Mouse (Mus musculus) ZHBTc4 (cell line): ENCODE data around the gene Sox5.

Experiments used
- DNase-seq: peaks from one replicate; pipeline ENCODE4 v3.0.0-alpha.2; 2011; ENCODE audit warnings: low read depth, low spot score

The Sox5 gene

DNA sequence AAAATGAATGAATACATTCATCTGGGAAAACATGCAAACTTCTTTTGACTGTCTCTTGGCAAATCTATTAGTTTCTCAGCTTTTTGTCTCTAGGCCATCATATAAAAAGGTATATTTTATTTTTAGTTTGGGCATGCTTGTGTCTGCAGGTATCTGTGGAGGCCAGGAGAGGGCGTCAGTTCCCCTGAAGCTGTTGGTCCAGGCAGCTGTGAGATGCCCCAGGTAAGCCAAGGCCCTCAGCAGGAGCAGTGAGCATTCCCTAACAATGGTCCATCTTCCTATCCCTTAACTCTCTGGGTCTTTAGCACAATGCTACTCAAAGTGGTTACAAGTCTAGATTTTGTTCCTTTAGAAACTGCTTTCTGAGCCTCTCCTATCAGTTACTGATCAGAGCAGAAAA lies 338.1 kb downstream of the Sox5 start:
- DNase-seq = peak; percentile 55

- DNase-seq = peak; percentile 72
Observed at GRCm38 (mm10) chr6:144429276-144429675, 352.5 kb downstream of the Sox5 start.

- DNase-seq = no peak
Observed at GRCm38 (mm10) chr6:144408030-144408429, 373.7 kb downstream of the Sox5 start.

GRCm38 (mm10) chr6:144398115-144398514 lies 383.7 kb downstream of the Sox5 start:
- DNase-seq = no peak

DNA sequence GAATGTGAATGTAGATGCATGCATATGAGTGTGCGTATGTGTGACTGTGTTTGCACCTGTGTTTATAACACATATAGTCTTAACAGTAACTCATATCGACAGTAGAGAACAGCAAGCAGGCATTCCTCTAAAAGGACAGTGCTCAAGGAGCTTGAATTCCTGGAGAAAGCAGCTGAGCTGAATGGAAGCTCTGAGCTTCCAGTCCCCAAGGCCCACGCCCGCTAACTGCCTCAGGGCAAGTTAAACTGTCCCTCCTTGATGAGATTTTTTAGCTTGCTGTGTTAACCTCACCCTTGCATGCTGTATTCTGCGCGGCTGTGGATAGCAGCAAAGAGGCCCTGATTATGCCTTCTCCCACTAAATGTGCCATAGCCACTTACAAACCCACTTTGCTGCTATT lies 388.6 kb downstream of the Sox5 start:
- DNase-seq = peak; percentile 62

DNA sequence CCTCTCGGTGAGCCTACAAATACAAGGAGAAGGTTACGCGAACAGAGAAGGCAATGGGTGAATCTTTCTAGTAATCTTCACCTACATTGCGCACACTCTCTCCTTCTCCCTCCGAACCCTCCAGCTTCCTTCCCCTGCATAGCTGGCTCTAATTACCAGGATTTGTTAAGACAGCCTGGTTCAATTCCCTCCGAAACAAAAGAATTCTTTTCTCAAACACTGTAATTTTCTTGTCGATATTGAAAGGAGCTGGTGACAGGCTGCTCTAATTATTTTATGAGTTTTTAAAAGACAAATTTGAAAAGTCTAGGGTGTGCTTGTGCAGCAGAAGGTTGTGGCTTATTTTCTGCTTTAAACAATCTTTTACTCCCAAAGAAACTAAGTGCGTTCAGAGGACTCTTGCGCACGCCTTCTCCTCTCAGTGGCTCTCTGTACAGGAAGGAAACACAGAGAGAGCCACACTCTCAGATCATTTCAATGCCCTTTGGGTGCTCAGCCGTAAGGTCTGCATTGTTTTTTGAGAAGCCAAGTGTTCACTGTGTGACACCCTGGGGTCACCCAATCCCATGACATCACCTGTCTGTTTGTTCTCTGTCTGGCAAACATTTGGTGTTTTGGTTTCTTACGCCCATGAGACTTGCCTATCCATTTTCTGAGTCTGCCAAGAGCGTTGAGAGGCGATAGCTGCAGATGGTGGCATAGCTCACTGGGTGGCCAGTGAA lies 392.3 kb downstream of the Sox5 start:
- DNase-seq = no peak

- peak; percentile 63 for DNase-seq
Observed at GRCm38 (mm10) chr6:144387539-144388255, 394.1 kb downstream of the Sox5 start.

DNA sequence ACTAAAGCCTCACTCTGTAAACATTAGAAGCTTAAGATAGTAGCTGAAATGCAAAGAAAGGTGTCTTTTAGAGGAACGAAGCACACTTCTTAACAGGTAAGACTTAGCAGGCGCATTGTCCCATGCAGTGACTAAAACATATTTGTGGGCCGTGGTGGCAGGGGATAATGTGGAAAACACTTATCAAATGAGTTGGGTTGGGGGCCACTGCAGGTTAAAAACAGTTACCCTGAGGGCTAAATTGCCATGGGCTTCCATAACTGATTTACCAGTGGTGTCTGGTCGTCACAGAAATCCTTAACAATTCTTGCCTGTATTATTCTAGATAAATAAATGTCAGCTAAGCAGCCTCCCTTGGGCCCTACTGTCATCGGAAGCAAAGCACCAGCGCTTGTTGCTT lies 401.1 kb downstream of the Sox5 start:
- DNase-seq = no peak

GRCm38 (mm10) chr6:144380171-144380570 lies 401.6 kb downstream of the Sox5 start:
- DNase-seq = no peak

DNA sequence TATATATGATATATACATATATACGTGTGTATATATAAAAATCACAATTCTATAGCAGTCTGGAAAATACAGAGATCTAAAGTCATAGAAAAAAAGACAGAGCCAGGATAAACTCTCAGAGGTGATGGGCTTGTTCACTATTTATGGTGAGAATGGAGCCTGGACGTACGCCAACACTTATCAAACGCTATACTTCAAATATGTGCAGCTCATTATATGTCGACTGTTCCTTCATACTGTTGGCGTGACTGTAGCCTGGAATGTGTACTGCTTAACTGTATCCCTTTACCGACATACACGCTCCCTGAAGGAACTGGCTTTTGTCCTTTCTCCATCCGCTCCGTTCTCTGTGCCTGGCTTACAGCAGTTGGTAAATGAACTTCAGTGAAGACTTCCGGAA lies 407.0 kb downstream of the Sox5 start:
- DNase-seq = no peak

DNA sequence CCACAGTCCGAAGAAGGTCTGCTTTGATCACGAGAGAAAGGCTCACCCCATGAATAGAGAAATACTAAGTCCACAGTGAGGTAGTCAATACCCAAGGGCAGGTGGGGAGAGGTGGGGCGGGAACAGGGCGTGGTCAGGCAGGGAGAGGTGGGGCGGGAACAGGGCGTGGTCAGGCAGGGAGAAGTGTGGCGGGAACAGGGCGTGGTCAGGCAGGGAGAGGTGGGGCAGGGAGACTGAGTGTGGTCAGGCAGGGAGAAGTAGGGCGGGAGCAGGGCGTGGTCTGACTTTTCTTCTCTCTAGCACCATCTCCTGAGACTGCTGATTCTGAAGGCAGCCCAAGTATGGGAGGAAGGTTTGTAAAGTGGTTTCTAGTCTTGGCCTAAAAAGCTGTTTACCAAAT lies 411.1 kb downstream of the Sox5 start:
- peak; percentile 92 for DNase-seq

- no peak for DNase-seq
Observed at GRCm38 (mm10) chr6:144367626-144368077, 414.1 kb downstream of the Sox5 start.

DNA sequence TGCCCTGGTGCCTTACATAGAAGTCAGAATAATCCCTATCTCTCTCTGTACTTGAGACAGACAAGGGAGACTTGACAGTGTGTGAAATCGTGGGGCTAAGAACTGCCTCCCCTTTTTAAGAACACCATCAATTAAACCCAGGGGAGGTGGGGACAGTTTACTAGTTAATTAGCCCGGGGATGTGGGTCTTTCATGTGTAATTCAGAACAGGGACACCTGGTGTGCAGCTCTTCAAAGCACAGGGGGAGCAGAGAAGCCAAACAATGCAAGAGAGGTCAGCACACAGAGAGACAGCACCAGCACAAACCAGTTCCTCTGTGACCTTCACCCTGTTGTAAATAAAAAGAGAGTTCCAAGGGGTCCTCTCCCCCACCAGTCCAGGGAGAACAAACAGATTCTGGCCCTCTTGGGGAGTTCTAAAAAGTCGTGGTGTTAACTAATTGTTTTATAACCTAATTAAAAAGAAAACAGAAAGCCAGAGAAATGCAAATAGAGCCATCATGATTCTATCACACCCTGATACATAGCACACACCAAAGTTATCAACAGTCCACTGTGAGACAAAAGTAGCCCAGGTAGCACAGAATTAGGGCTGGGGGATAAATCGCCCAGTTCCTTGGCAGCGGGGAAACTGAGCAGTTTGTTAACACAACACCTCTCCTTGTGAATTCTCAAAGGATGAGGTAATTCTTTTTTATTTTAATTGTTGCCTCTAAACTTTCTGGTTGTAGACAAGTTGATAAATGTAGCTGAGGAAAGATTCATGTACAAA lies 420.3 kb downstream of the Sox5 start:
- peak; percentile 95 for DNase-seq

DNA sequence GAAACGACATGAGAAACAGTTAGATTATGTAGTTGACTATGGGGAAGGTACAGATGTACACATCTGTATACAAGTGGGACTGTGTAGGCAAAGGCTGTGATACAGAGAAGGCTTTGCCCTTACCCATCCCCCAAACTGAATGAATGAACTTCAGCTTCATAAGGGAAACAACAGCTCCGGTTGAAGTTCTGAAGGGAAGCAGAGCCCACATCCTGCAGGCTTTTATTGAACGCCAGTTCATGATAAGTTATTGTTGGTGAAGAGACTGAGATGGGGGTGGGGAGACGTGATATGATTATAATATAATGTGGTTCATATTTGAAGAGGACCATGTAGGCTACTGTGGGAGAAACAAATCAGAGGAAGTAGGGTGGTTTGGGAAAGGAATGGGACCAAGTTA lies 424.7 kb downstream of the Sox5 start:
- DNase-seq = no peak

DNA sequence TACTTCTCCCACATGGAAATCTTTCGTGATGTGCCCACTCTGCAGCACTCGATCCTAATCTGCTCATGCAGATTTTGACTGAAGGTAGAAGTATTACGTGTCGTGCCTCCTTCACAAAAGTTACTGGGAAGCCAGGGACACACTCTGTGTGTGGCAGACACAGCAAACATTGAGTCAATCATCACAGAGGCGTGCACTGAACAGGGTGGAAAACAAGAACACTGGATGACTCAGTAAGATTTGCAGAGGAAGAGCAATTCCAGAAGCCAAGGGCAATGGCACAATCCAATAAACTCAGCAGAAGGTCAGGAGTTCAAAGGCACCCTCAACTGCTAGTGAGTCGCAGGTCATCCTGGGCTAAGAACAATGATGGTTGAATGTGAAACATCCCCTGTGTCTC lies 430.7 kb downstream of the Sox5 start:
- no peak for DNase-seq

GRCm38 (mm10) chr6:144343338-144343737 lies 438.4 kb downstream of the Sox5 start:
- DNase-seq = no peak

- DNase-seq = peak; percentile 33
Observed at GRCm38 (mm10) chr6:144339554-144339953, 442.2 kb downstream of the Sox5 start.

GRCm38 (mm10) chr6:144339006-144339405 lies 442.8 kb downstream of the Sox5 start:
- DNase-seq = peak; percentile 50

- DNase-seq = no peak
Observed at GRCm38 (mm10) chr6:144338221-144338620, 443.6 kb downstream of the Sox5 start.

DNA sequence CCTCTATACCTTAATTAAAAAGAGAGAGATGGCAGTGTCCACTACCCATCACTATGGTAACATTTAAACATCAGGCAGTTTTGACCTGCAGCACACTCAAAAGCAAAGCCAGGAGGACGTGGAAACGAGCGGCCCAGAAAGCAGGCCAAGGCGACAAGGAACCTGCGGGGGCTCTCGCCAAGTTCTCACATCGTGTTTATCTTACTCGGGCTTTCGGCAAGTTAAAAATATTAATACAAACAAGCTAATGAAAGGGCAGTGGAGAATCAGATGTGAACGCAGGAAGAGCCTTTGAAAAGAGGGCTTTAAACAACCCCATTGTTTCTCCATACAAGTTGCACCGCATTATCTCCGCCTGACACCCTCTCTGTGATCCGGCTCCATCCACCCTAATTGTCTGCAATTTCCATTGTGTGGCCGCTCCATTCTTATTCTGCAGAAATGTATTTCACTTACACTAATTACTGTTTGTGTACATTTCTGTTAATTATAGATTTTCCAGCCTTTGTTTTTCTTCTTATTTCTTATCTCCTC lies 444.3 kb downstream of the Sox5 start:
- DNase-seq = no peak

- no peak for DNase-seq
Observed at GRCm38 (mm10) chr6:144336789-144337188, 445.0 kb downstream of the Sox5 start.

DNA sequence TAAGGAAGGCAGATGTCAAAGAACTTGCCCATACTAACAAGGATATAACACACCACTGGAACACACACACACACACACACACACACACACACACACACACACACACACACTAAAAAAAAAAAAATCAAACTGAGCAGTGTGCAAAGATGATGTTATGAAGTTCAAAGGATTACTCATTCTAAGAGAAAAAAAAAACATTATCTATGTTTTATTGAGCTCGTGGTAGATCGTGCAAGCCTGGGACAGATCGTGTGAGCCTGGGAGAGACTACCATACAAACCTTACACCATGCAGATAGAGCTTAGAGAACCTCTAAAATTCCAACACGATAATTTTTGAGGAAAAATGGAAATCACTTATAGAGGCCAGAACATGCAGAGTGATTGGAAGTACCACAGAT lies 448.6 kb downstream of the Sox5 start:
- no peak for DNase-seq
